Mouse (Mus musculus) heart, postnatal 36 days (tissue): Measurements from ENCODE around the gene Atn1. TPM values are rescaled to one million over a fixed set of nuclear protein-coding genes. Genes with fewer than 3 reads are reported as not detected.

Source experiments
- DNase-seq, 2 experiments: peaks; one replicate each; pipeline ENCODE4 v3.0.0; 2021 to 2022
- intact Hi-C: fragments of 180-260 bp; cut with DNase I; formaldehyde crosslinking; loops from one replicate; pipeline ENCODE4 v1.15.1; 2025
- total RNA-seq, 2 experiments: library from RNA; stranded (reverse); gene quantifications; 2 replicates each; pipeline ENCODE4 v1.2.3; 2021

The Atn1 gene
- total RNA-seq, 2 experiments from 2014 or later = 41.0 to 46.4 TPM

DNA sequence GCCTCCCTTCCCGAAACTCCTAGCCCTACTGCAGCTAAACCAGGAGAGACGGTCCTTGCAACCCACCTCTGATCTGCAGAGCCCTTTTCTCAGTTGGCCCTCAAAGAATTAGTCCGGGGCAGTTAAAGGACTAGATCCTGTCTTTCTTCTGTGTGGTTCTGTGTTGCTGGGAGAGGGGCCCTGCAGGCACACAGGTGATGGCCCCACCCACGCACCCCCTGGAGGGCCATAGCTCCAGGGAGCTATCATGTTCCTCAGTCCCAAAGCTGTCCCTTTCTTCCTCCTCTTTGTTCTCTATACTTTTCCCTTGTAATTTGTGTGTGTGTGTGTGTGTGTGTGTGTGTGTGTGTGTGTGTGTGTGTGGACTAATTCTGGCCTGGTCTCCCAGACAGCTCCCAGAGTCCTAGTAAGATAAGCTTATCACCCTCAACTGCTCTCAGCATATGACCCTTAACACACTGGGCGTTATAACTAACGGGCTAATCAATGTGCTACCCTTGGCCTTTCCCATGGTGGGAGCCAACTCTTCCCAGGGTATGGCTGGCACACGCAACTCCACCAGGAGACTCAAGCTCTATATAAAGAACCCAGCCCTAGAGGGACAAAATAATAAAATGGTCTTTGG lies 36.9 kb downstream of the Atn1 start:
- intact Hi-C loops = loop anchor here (10.0 kb wide), 1 partner anchor 285 kb away; the partner anchor contains the start of gene Zfp384

DNA sequence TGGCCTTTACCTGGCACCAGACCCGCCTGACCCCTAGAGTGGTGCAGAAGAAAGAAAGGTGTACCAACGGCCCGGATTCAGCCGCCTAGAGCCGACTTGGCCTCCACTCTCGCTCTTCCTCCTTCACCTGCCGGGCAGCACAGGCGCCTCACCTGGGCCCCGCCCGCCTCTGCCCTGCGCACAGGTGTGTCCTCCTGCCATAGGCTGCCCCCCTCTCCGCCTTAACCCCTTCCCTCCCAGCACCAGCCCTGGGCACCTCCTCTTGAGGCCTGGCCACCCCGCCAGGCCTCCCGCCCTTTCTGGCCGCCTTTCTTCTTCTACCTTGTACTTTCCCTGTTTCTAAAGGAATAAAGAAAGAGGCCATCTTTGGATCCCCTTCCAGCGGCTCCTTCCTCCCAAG lies 37.6 kb downstream of the Atn1 start:
- intact Hi-C loops = loop anchor here (10.0 kb wide), 1 partner anchor 286 kb away; the partner anchor contains the start of gene Zfp384
- no peak for DNase-seq

More for the DNA sequence above, 36.9 kb downstream of the Atn1 start:
- no peak for DNase-seq

DNA sequence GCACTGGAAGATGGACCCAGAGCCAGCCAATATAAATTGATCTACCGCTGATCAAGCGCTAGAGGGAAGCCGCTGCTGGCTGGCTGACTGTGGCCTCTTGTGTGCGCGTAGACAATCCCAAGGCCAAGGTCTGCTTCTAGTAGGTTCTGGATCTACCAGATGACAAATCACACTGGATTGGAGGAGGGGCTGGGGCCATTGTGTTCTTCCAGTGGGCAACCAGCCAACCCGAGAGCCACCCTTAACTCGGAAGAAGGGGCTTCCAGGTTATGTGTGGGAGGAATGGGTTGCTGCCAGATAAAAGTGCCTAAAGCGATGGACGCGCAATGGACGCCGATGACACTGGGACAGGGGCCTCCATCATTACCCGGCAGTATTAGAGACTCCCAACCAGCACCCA lies 38.4 kb downstream of the Atn1 start:
- DNase-seq = no peak
- intact Hi-C loops = loop anchor here (10.0 kb wide), 1 partner anchor 287 kb away; the partner anchor contains the start of gene Zfp384

DNA sequence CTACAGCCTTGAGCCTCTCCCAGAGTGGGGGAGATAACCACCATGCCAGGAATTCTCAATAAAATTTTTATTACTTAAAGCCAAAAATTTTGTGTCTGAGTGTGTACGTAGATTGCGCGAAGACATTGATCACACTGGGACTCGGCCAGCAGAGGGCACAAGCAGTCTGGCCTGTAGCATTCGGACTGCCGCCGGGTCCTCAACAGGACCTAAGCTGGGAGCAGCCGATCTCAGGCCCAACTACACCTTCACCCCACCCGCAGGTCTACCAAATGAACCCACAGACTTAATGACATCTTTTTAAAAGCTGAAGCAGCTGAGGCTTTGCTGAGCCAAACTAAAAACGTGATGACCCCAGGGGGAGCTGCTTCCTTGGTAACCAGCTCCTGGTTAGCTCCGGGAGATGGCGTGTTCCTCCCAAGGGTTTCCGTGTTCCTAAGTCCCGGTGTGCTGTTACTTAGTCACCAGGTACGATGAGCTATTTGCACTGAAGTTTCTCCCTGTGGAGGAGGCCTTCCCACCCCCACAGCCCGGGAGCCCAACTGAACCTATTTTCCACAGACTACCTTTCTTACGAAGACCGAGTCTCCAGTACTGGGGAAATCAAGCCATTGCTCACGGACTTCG lies 39.3 kb downstream of the Atn1 start:
- intact Hi-C loops = loop anchor here (1.0 to 10.0 kb wide), 2 partner anchors 23 to 288 kb away; partner anchors contain the start of gene Zfp384
- DNase-seq = peak in 1 of 2 experiments; percentile 42

DNA sequence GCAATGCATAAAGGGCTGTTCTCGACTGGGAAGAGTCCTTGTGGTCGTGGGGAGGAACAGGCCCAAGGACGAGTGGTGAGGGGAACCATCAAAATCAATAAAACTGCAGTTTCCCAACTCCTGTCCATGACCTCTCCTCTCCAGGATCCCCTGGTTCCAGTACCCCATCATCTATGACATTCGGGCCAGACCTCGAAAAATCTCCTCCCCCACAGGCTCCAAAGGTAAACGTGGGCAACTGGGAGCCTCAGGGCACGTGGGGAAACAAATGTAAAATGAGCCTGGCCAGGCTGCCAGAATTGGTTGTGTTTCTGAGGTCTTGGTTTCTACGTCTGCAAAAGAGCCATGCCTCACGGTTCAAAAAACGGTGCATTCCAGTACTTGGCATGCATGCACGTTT lies 43.4 kb downstream of the Atn1 start:
- intact Hi-C loops = loop anchor here (1.0 to 10.0 kb wide), 5 partner anchors 27 to 329 kb away; partner anchors contain the start of genes Lpcat3 and Zfp384
- DNase-seq = no peak

DNA sequence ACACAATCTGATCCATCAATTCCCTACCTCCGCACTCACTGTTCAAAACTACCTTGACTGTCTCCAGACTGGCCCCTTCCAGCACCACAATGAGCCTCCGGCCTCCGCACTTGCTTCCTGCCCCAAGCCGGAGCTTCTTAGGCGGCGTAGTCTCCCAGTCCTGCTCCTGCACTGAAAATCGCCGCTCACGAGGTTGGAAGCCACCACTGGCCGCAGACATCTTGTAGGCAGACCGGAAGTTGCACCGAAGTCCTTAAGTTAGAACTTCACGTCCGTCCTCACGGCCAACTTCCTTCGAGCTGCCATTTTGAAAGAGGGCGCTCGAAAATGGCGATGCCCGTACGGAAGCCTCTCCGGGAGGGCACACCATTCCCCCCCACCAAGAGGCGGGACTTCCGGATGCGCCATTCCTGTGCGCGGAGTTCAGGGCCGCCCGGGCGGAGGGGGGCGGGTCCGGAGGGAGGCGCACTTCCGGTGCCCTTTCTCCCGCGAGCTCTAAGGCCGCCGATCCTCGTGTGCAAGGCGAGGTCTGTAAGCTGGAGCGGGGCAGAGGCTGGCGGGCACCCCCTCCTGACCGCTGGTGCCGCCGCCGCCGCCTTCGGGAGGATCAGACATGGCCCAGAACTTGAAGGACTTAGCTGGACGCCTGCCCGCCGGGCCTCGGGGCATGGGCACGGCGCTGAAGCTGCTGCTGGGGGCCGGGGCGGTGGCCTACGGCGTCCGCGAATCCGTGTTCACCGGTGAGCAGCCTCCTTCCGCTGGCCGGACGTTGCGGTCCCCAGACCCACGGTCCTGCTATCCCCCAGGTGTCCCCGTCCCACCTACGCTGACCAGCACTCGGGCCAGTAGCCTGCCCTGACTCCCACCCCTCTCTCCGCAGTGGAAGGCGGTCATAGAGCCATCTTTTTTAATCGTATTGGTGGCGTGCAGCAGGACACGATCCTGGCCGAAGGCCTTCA lies 44.2 kb downstream of the Atn1 start, which contains the start of the genes Emg1 and Phb2:
Emg1 (minus strand) TSS at position 355 of the 959 bp plus-strand sequence.
Phb2 (plus strand) TSS at position 513 of the 959 bp plus-strand sequence.
- intact Hi-C loops = loop anchor here (1.0 to 10.0 kb wide), 5 partner anchors 28 to 330 kb away; partner anchors contain the start of genes Lpcat3 and Zfp384
- DNase-seq = peak; percentile 99

DNA sequence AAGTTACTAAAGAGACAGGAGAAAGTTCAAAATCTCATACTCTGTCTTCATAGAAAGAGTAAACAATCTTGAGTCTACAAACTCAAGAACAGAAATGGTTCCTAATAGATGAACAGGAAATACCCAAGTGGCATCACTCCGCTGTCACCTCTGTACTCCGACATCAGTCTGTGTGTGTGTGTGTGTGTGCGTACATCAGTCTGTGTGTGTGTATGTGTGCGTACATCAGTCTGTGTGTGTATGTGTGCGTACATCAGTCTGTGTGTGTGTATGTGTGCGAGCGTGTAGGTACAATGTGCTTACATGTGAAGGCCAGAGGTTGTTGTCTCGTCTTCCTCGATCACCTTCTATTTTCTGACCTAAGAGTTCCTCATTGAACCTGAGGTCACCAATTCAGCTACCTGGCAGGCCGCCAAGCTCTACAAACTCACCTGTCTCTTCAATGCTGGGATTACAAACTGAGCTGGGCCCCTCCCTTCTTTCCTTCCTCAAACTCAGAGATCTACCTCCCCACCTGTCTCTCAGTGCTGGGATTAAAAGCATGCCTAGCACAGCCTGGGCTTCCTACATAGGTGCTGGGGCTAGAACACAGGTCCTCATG lies 47.9 kb downstream of the Atn1 start:
- intact Hi-C loops = no loop called here

DNA sequence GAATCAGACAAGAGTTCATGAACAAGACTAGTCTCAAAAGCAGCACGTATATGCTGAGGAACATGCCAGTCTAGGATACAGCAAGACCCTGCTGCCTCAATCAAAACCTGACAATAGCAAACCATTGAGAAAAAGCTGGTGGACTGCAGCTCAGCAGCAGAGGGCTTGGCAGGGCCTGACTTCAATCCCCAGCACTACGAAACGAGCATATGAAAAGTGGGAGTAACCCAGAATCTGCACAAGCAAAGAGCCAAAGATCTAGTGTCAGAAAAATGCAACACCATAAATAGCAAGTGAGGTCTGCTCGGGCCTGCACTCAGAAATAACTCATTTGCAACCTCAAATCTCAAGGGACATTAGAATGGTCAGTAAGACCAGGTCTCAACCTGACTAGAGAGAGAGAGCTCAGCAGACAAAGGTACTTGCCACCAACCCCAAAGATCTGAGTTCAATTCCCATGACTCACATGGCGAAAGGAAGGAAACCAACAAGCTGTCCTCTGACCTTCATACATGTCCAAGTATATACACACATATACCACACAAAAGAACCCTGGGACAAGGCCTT lies 50.2 kb downstream of the Atn1 start:
- no peak for DNase-seq
- intact Hi-C loops = no loop called here

More for the DNA sequence above, 47.9 kb downstream of the Atn1 start:
- DNase-seq = no peak

DNA sequence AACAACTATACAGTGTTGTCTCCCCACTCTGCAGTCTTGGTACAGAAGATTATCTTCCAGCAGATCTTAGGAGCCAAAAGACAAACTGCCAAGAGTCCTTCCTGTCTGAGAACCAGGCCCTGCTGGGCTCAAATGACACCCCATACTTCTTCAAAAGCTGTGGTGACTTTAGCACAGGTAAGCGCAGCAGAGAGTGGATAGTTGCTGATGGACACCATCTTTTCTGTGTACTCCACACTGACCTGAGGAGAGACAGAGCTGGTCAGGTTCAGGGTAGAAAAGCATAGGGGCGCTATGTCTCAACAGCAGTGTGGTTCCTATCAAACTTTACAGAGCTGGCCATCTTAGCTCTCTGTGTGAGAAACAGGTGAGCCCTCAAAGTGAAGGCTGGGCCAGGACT lies 51.9 kb downstream of the Atn1 start:
- intact Hi-C loops = loop anchor here (5.0 kb wide), 2 partner anchors 33 to 103 kb away; partner anchors contain the start of genes Ptpn6 and Spsb2

DNA sequence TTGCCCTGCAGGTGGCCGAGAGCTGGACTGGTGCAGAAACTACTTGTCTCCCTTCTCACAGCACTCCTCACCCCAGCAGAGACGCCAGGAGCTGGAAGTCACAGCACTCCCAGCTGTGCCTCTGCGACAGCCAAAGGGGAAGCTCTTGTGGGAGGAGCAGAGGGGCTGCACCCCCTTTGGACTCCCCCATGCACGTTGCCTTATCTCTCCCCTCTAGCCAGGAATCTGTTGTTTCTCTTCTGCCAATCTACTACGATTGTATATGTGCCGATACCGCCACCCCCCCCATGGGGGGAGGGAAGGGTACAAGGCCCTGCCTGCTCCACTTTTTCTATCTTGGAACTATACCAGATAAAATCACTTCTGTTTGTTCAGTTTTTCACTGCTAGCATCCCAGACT lies 52.5 kb downstream of the Atn1 start:
- intact Hi-C loops = loop anchor here (2.0 to 5.0 kb wide), 4 partner anchors 34 to 104 kb away; partner anchors contain the start of genes Ptpn6 and Spsb2
- no peak for DNase-seq

More for the DNA sequence above, 51.9 kb downstream of the Atn1 start:
- no peak for DNase-seq

DNA sequence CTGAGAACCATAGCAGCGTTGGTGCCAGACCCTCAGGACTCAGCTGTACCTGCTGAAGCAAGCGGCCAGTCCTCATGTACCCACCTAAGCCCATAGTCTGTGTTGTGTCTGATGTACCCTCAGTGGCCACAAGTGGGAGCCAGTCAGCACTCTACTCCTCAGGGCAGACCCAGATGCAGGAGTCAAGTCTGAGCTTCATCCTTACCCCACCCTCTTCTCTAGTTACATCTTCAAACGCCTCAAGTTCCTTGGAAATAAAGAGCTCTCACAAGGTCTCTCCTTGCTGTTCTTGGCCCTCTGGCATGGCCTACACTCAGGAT lies 53.6 kb downstream of the Atn1 start:
- DNase-seq = peak; percentile 64 to 76

DNA sequence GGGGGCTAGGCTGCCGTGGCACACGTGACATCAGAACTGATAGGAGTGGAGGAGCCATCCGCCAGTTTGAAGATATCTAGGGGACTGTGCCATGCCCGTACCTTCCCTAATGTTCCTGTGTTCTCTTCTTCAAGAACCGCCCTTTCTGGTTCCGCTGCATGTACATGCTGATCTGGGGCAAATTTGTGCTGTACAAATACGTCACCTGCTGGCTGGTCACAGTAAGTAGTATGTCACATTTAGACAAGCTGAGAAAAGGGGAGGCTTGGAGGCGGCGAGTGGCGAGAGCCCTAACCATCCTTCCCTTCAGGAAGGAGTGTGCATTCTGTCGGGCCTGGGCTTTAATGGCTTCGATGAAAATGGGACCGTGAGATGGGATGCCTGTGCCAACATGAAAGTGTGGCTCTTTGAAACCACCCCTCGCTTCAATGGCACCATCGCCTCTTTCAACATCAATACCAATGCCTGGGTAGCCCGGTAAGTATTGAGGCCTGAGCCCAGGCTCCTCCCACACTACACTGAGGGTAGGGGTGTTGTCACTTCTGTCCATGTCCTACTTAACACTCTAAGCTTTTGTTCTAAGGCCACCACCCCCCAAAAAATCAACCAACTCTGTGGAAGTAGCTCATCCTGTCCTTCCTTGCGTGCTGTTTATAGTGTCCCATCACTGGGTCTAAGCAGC lies 54.1 kb downstream of the Atn1 start:
- intact Hi-C loops = loop anchor here (2.0 to 5.0 kb wide), 4 partner anchors 35 to 105 kb away; partner anchors contain the start of genes Ptpn6 and Spsb2
- no peak for DNase-seq

More for the DNA sequence above, 53.6 kb downstream of the Atn1 start:
- intact Hi-C loops = loop anchor here (2.0 to 5.0 kb wide), 4 partner anchors 35 to 105 kb away; partner anchors contain the start of genes Ptpn6 and Spsb2

DNA sequence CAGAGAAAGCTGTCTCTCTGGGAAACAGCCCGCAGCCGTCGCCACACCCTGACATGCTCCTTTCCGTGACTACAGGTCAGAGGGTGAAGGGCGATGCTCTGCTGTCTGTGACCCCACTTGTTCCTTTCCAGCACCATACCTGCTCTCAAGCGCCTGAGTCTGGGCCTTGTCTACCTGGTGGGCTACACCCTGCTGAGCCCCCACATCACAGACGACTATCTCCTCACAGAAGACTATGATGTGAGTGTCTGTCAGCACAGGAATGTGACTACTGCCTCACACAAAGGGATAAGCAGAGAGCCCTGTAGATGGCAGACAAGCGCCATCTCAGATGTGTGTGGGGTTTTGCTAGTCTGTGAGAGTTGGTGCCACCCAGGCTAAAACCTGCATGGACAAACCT lies 55.0 kb downstream of the Atn1 start:
- DNase-seq = no peak
- intact Hi-C loops = loop anchor here (5.0 kb wide), 2 partner anchors 36 to 106 kb away; partner anchors contain the start of genes Ptpn6 and Spsb2

DNA sequence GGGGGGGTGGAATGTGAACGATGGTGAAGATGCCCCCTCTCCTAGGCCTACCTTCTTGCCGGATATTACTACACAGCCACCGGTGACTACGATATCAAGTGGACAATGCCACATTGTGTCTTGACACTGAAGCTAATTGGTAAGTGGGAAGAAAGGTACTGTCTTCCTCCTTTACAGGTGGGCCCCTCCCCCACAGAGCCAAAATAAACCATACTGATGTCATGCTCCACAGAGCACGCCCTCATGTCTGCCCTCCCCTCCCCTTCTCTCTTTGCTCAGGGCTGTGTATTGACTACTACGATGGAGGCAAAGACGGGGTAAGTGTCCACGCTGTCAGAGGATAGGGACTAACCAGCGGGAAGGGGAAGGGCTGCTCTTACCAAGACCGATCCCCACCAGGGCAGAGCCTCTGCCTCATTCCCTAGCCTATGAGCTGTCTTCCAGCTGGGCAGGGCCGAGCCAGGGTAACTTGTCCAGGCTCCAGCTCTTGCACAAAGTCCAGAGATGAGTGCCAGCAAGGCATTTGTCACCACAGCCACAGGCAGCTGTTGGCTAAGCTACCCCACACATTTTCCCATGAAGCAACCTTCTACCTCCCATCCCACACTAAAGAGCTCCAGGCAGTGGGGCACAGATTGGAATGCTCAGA lies 56.2 kb downstream of the Atn1 start:
- intact Hi-C loops = loop anchor here (5.0 kb wide), 2 partner anchors 37 to 107 kb away; partner anchors contain the start of genes Ptpn6 and Spsb2
- peak; percentile 69 to 77 for DNase-seq

DNA sequence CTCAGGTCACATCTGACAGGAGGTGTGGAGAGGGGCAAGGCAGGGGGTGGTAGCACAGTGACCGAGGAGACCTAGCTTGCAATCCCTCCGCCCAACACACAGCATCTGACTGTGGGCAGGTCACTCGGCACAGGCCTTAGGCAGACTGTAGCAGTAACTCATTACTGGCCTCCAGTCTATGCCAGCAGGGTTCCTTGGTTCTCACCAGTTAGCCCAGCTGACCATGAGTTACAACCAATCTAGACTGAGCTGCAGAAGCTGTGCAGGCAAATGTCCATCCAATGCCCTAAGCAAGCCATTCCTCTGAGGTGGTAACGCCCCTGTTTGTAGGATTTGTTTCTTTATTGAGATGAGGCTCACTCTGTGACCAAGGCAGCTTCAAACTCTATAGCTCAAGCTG lies 57.0 kb downstream of the Atn1 start:
- intact Hi-C loops = no loop called here
- DNase-seq = no peak

DNA sequence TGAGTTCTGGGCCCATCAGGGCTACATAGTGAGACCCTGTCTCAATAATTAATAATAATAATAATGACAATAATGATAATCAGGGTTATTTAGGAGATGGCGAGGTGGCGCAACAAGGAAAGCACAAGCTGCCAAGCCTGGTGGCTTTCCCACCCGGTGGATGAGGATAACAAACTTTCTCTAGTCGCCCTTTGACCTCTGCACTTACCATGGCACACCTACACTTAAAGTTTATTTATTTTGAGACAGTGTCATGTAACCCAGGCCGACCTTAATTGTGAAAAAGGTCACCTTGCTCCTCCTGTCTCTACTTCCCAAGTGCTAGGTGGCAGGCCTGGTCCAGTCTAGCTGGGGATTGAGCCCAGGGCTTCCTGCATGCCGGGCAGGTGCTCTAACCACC lies 57.6 kb downstream of the Atn1 start:
- intact Hi-C loops = no loop called here
- no peak for DNase-seq

DNA sequence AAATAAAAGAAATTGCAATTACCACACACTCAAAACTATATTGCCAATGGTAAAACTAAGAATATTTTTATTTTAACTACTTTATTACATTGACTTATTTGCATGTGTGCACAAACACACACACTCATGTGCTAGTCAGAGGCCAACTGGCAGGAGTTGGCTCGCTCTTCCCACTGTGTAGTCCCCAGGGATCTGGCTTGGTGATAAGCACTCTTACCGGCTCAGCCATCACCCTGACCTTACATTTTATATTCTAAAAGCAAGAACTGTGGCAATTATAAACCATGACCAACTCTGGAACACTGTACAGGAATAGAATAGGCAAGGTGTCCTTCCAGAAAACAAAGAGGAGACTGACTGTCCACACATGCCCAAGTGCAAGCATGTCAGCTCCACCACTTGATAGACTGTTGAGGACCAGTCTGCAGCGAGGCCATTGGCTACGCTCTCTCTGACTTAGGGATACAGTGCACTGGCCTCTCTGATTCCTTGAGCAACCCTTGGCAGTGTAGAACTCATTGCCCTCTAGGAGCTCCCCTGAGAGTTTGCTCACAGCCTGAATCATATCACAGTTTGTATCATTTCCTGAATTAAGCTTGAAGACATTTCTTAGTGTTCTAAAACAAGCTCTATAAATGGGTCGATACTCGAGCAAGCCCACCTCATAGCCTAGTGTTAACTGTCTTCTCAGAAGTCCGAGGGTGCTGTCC lies 59.7 kb downstream of the Atn1 start:
- intact Hi-C loops = no loop called here
- no peak for DNase-seq
